Mouse (Mus musculus): Measurements from ENCODE around the gene Lims1. TPM values are rescaled to one million over a fixed set of nuclear protein-coding genes. Genes with fewer than 3 reads are reported as not detected.

Gene Lims1
- total RNA-seq, 2 experiments from 2014 or later, result 72.9 to 85.1 TPM

GRCm38 (mm10) chr10:58416702-58417101 lies 93.4 kb downstream of the Lims1 start:
- ATAC-seq (replicated peaks; ENCODE audit: poor library complexity, severe bottlenecking), result peak; percentile 52

DNA sequence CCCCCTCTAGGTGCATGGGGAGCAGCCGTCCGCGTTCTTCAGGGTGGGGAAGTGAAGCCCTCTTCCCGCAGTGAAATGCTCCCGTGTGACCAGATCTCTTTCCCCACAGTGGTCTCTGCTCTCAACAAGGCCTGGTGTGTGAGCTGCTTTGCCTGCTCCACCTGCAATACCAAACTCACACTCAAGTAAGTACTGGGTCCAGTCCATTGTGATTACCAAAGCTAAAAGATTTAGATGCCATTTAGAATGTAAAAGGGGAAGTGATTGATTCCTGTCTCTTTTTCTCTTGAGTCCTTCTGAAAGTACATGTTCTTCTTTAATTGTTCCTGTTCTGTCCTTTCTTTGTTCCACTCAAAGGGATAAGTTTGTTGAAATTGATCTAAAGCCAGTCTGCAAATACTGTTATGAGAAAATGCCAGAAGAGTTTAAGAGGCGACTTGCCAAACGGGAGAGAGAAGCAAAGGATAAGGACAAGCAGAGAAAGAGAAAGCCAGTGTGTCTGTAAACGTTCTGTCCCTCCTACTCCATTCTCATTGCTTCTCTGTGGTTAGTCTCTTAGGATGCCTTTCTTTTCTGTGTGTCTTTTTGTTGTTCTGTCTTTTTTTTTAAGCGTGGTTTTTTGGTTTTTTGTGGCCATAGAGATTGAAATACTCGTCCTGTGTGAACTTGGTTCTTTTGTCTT lies 95.2 kb downstream of the Lims1 start:
- peak; percentile 71 for ATAC-seq (replicated peaks; ENCODE audit: poor library complexity, severe bottlenecking)

- ATAC-seq (replicated peaks; ENCODE audit: poor library complexity, severe bottlenecking), result no peak
These were observed 104.7 kb downstream of the Lims1 start for GRCm38 (mm10) chr10:58427930-58428329.

DNA sequence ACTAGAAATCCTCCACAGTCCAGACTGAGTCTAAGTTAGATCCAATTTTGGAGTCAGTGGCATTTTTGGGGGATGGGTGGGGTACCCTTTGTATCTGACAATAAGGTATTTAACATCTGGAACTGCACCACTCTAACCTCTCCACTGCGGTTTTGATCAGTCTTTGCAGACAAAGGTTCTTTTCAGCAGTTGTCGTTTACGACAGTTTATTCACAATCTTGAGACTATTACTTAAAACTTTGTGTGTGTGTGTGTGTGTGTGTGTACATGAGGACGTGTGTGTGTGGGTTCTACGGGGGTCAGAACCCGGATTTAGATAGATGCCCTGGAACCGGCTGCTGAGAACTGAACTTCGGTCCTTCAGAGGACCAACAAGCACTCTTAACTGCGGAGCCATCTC lies 122.6 kb downstream of the Lims1 start:
- ATAC-seq (replicated peaks; ENCODE audit: poor library complexity, severe bottlenecking), result peak; percentile 5; the same call in 1 of the 2 replicates

DNA sequence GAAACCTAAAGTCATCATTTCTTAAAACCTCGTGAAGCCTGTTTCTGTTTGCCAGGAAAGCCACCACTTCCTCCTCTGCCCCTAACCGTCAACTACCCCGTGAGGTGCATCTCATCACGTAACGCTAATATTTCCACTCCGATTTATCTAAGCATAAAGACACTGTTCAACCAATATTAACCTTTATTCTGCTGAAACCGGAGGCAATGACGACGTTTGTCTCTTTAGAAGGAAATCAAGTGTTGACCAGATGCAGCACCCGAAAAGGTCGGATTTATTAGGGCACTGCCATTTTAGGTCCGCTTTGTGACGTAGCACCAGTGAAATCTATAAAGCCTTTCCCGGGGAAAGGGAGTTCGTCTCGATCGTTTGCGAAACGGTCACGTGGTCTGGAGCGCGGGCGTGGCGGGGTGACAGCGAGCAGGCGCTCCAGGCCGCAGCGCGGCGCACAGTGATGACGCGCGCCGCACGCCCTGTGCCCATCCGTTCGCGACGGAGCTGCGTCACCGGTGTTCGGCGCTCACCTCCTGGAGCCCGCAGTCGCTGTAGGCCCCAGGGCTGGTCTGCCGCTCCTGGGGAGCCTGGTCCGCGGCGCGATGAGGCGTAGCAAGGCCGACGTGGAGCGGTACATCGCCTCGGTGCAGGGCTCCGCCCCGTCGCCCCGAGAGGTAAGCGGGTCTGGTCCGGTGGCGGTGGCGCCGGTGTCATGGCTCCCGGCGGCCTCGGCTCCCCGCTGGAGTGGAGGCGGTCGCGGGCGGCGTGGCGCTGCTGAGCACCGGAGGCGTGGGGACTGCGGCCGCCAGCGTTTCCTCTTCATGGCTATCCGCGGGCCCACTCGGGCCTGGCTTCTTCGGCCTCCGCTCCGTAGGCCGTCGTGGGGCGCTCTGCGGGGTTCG lies 123.4 kb downstream of the Lims1 start, which contains the start of gene Ranbp2:
Gene Ranbp2, plus strand, starts transcription at position 537 of the 896 bp plus-strand sequence.
- ATAC-seq (replicated peaks; ENCODE audit: poor library complexity, severe bottlenecking), result peak; percentile 83

DNA sequence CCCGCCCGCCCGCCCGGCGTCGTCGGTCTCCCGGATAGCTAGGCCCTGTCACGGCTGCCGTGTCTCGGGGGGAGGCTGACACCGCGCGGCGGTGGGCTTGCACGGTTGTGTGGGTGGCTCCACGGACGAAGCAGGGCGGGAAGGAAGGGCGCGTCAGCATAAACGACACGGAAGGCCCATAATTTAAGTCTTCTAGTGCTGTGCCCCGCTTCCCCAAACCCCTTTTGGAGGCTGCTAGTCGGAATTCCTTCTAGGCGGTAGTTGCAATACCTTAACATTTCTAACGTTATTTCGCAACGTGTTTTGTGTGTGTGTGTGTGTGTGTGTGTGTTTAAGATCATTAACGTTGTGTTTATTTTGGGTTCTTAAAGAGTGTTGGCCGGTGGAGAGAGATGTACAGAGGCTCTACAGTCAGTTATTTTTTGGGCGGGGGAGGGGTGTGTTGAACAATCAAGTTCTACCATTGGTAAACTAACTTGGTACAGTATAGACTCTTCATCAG lies 124.1 kb downstream of the Lims1 start:
- ATAC-seq (replicated peaks; ENCODE audit: poor library complexity, severe bottlenecking), result peak; percentile 58

- ATAC-seq (replicated peaks; ENCODE audit: poor library complexity, severe bottlenecking), result no peak
These were observed 128.3 kb downstream of the Lims1 start for GRCm38 (mm10) chr10:58451575-58451974.

GRCm38 (mm10) chr10:58452185-58452584 lies 128.9 kb downstream of the Lims1 start:
- ATAC-seq (replicated peaks; ENCODE audit: poor library complexity, severe bottlenecking), result peak; percentile 67

- ATAC-seq (replicated peaks; ENCODE audit: poor library complexity, severe bottlenecking), result no peak
These were observed 136.6 kb downstream of the Lims1 start for GRCm38 (mm10) chr10:58459896-58460295.

Other genes with a start within 250 kb of the Lims1 start
- 1.8 TPM in 1 of 2 replicates, not detected in the other for gene AW822073, start 98.5 kb upstream of the Lims1 start, total RNA-seq (2014; fragmentation: Nextera tagmentation)
- gene AW822073, start 98.5 kb upstream of the Lims1 start, total RNA-seq (2017), result not detected in 2 replicates
- gene Duxf3, start 90.8 kb upstream of the Lims1 start, total RNA-seq (2014; fragmentation: Nextera tagmentation), result not detected in 2 replicates
- not detected in 2 replicates for gene Duxf3, start 90.8 kb upstream of the Lims1 start, total RNA-seq (2017)
- not detected in 2 replicates for gene Gm4981, start 86.8 kb upstream of the Lims1 start, total RNA-seq (2014; fragmentation: Nextera tagmentation)
- gene Gm4981, start 86.8 kb upstream of the Lims1 start, total RNA-seq (2017), result not detected in 2 replicates
- gene Gcc2, start 68.0 kb upstream of the Lims1 start, total RNA-seq (2014; fragmentation: Nextera tagmentation), result 34.0 and 49.8 TPM in 2 replicates
- gene Gcc2, start 68.0 kb upstream of the Lims1 start, total RNA-seq (2017), result 37.0 and 44.1 TPM in 2 replicates
- 96.7 and 115 TPM in 2 replicates for gene Ranbp2, start 123.5 kb downstream of the Lims1 start, total RNA-seq (2014; fragmentation: Nextera tagmentation)
- 206 and 245 TPM in 2 replicates for gene Ranbp2, start 123.5 kb downstream of the Lims1 start, total RNA-seq (2017)
- gene Ccdc138, start 174.5 kb downstream of the Lims1 start, total RNA-seq (2014; fragmentation: Nextera tagmentation), result 6.3 and 7.9 TPM in 2 replicates
- 5.8 and 6.0 TPM in 2 replicates for gene Ccdc138, start 174.5 kb downstream of the Lims1 start, total RNA-seq (2017)

Data from granulocyte monocyte progenitor cell, adult 5-6 weeks (primary cell).